In the genomic region with DNA sequence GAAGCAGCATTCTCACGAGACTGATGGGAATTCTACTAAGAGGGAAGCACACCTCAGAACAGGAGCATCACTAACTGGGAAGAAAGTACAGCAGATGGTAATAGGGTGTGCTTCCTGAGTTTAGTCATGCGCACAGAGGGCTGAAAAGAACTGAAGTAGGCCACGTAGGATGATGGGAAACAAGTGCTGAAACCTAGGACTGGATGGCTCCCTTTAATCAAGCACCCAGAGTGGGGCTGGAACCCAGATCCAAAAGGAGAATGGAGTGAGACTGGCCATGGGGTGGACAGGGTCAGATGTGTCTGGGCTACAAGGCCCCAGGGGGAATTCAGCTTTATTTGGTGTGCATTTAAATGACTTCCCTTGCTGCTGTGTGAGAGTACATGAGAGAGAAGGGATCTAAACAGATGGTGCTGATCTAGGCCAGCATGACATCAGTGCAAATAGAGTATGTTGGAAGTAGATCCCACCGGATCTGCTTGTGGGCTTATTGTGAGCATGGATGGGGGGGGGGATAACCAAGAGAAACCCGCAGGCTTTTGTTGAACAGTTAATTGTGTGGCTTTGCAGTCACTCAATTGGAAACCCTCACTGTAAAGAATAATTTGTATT, we compare ENCODE assay signal across 21 mouse cellular contexts. TPM values are rescaled to one million over a fixed set of nuclear protein-coding genes. Genes with fewer than 3 reads are reported as not detected.
A peak's percentile ranks its signal among the peaks of the same experiment; 100 is the strongest.
DNase-seq lines count a peak whose midpoint lies in the region; ATAC-seq and TF ChIP-seq lines count a peak whose summit lies in the region.
"Had no signal": no experiment of that assay in that cellular context is flagged by ENCODE, and none has a peak within 500 bp of the region (broad histone marks: within the 10 kb centered on the region; RNA-seq: fewer than 3 reads in every experiment).

No protein-coding gene starts in this region.

- no peaks in the 10 kb centered on the region for H3K9me3 ChIP-seq in forebrain, embryonic 12.5 days
- H3K9me3 ChIP-seq in forebrain, postnatal 0 days (ENCODE audit: low read length) = no peaks in the 10 kb centered on the region
- no peaks in the 10 kb centered on the region for H3K9me3 ChIP-seq in midbrain, postnatal 0 days (ENCODE audit: low read length)
- H3K9me3 ChIP-seq: stomach, embryonic 15.5 days had no signal

- no peak overlapping the region for H3K4me2 ChIP-seq in forebrain, embryonic 12.5 days
- no peak overlapping the region for H3K4me2 ChIP-seq in forebrain, postnatal 0 days (ENCODE audit: low read depth)
- H3K4me2 ChIP-seq in midbrain, postnatal 0 days (ENCODE audit: low read depth, low read length, poor library complexity, severe bottlenecking) = no peak overlapping the region
- H3K4me2 ChIP-seq: stomach, embryonic 15.5 days had no signal

- ATAC-seq in forebrain, embryonic 12.5 days (ENCODE audit: low FRiP score) = no peak
- ATAC-seq in forebrain, postnatal 0 days = no peak
- no peak for ATAC-seq in midbrain, postnatal 0 days (ENCODE audit: low FRiP score)
- ATAC-seq: activated CD4-positive, CD25-positive, alpha-beta regulatory T cell, adult 4 months had no signal

- 71% methylated on average over 5 of the region's 5 CpGs for WGBS in forebrain, embryonic 12.5 days
- 47% methylated on average over 5 of the region's 5 CpGs for WGBS in forebrain, postnatal 0 days
- 69% methylated on average over 5 of the region's 5 CpGs for WGBS in midbrain, postnatal 0 days

- no peak for DNase-seq in left cerebral cortex, adult 2 months (ENCODE audit: extremely low spot score in 1 of 2, low spot score in 2 of 2)
- no peak for DNase-seq in left cerebral cortex, adult 8-10 months (ENCODE audit: low spot score in 2 of 2)
- DNase-seq in forebrain, postnatal 0 days = no peak
- no peak for DNase-seq in midbrain, postnatal 0 days (ENCODE audit: low spot score)
- no peak for DNase-seq in ovary, postnatal 10 days (ENCODE audit: low spot score)
- DNase-seq in left cerebral cortex, adult 11 months (ENCODE audit: low spot score) = no peak
- DNase-seq: gastrocnemius, postnatal 36 days; lung, postnatal 14 days; thymus, postnatal 36 days had no signal

- H3K4me1 ChIP-seq in forebrain, embryonic 12.5 days = peaks cover 60% of the 10 kb centered on the region
- peaks cover 24% of the 10 kb centered on the region for H3K4me1 ChIP-seq in forebrain, postnatal 0 days (ENCODE audit: insufficient read depth)
- no peaks in the 10 kb centered on the region for H3K4me1 ChIP-seq in midbrain, postnatal 0 days (ENCODE audit: insufficient read depth, low read length)
- H3K4me1 ChIP-seq: stomach, embryonic 15.5 days had no signal

- peaks cover 38% of the 10 kb centered on the region for H3K36me3 ChIP-seq in forebrain, embryonic 12.5 days (replicated peaks)
- peaks cover 37% of the 10 kb centered on the region for H3K36me3 ChIP-seq in forebrain, postnatal 0 days (ENCODE audit: insufficient read depth)
- peaks cover 24% of the 10 kb centered on the region for H3K36me3 ChIP-seq in midbrain, postnatal 0 days (ENCODE audit: insufficient read depth, low read length)

- H3K9ac ChIP-seq in forebrain, embryonic 12.5 days = no peak overlapping the region
- H3K9ac ChIP-seq in forebrain, postnatal 0 days = no peak overlapping the region
- no peak overlapping the region for H3K9ac ChIP-seq in midbrain, postnatal 0 days (replicated peaks; ENCODE audit: low read length, poor library complexity, severe bottlenecking)
- H3K9ac ChIP-seq: liver, embryonic 14.5 days; stomach, embryonic 15.5 days had no signal

- TF ChIP-seq CTCF in left cerebral cortex, adult 2 months (IDR thresholded peaks at IDR 0.05) = no peak
- no peak for TF ChIP-seq CTCF in forebrain, postnatal 0 days (IDR thresholded peaks at IDR 0.05; ENCODE audit: low read depth)
- TF ChIP-seq CTCF in midbrain, postnatal 0 days (IDR thresholded peaks at IDR 0.05) = no peak

- H3K27me3 ChIP-seq in forebrain, embryonic 12.5 days = peaks cover 29% of the 10 kb centered on the region
- no peaks in the 10 kb centered on the region for H3K27me3 ChIP-seq in forebrain, postnatal 0 days (ENCODE audit: insufficient read depth, low read length)
- H3K27me3 ChIP-seq in midbrain, postnatal 0 days (ENCODE audit: insufficient read depth, low read length) = no peaks in the 10 kb centered on the region
- H3K27me3 ChIP-seq: stomach, embryonic 15.5 days had no signal

- no peak overlapping the region for H3K4me3 ChIP-seq in left cerebral cortex, adult 2 months
- no peak overlapping the region for H3K4me3 ChIP-seq in forebrain, embryonic 12.5 days (replicated peaks)
- no peak overlapping the region for H3K4me3 ChIP-seq in forebrain, postnatal 0 days (ENCODE audit: low read depth, low read length)
- no peak overlapping the region for H3K4me3 ChIP-seq in midbrain, postnatal 0 days (ENCODE audit: low read depth, low read length)
- H3K4me3 ChIP-seq: stomach, embryonic 15.5 days had no signal

- H3K27ac ChIP-seq in left cerebral cortex, adult 2 months = 0 out of 2 replicates have a peak overlapping the region, but pooled peaks have one; percentile 30
- H3K27ac ChIP-seq in forebrain, embryonic 12.5 days = peak overlapping the region; percentile 93
- H3K27ac ChIP-seq in forebrain, postnatal 0 days (ENCODE audit: low read depth, low read length) = peak overlapping the region; percentile 40; the same call in 1 of the 2 replicates
- H3K27ac ChIP-seq in midbrain, postnatal 0 days (ENCODE audit: low read depth, low read length) = peak overlapping the region; percentile 26; the same call in 1 of the 2 replicates
- H3K27ac ChIP-seq: liver, embryonic 14.5 days; stomach, embryonic 15.5 days had no signal

- intact Hi-C loops in left cerebral cortex, adult 2 months (cut with DNase I) = no loop called here

RNA-seq across cellular contexts. Expression of a gene that starts 36.5 kb away (rescaled TPM):
- not detected for total RNA-seq in left cerebral cortex, adult 2 months (2021)
- total RNA-seq in left cerebral cortex, adult 8-10 months (2022) = not detected
- not detected in 2 replicates for polyA plus RNA-seq in forebrain, embryonic 12.5 days (2016; fragmentation: Nextera tagmentation; extraction: Ambion mirVana)
- 0.15 TPM in 1 of 2 replicates, not detected in the other for total RNA-seq in forebrain, postnatal 0 days (2014; rRNA removed)
- polyA plus RNA-seq in forebrain, postnatal 0 days (2015; fragmentation: Nextera tagmentation; extraction: Ambion mirVana) = not detected in 2 replicates
- total RNA-seq in midbrain, postnatal 0 days (2014; rRNA removed) = not detected in 2 replicates
- polyA plus RNA-seq in midbrain, postnatal 0 days (2015; fragmentation: Nextera tagmentation; extraction: Ambion mirVana) = not detected in 2 replicates
- total RNA-seq: gastrocnemius, postnatal 36 days; layer of hippocampus, postnatal 10 days had no signal
- polyA plus RNA-seq: activated CD4-positive, CD25-positive, alpha-beta regulatory T cell, adult 4 months; cortical plate, adult 2 months; embryonic facial prominence, embryonic 14.5 days; frontal cortex, adult 2 months; heart, embryonic 14.5 days; kidney, embryonic 14.5 days; limb, embryonic 11.5 days; liver, embryonic 14.5 days; small intestine, adult 2 months; stomach, embryonic 15.5 days had no signal

Comparison
In these comparisons a context has a peak if more than half of its experiments do, and no peak if none do; other contexts are left out.
1. H3K27ac ChIP-seq: peak in every context shown above with its lines; median percentile 93 in forebrain, embryonic 12.5 days; 40 in forebrain, postnatal 0 days; 30 in left cerebral cortex, adult 2 months; 26 in midbrain, postnatal 0 days.